Mouse (Mus musculus) MEL (cell line): Measurements from ENCODE around the gene Mast3. TPM values are rescaled to one million over a fixed set of nuclear protein-coding genes. Genes with fewer than 3 reads are reported as not detected.
A peak's percentile ranks its signal among the peaks of the same experiment; 100 is the strongest.

Experiments used
- DNase-seq: peaks from one replicate; pipeline ENCODE4 v3.0.0; 2011; ENCODE audit warnings: low read depth, low spot score
- H3K27ac ChIP-seq: 2 replicates; pipeline ENCODE4 v1.5.1; 2012; ENCODE audit warnings: low read depth, mild to moderate bottlenecking, control low read depth, low read length, moderate library complexity; ENCODE audit not compliant: control insufficient read depth
- H3K27me3 ChIP-seq, 2 experiments: fragments of 150-350 bp in 1 of 2; sonication (generic) in 1 of 2; 2 replicates each; pipeline ENCODE4 v1.6.1; 2012; ENCODE audit warnings: low read length in 2 of 2, mild to moderate bottlenecking in 2 of 2, improper control_type of control experiment in 1 of 2, moderate library complexity in 1 of 2; ENCODE audit not compliant: insufficient read depth in 2 of 2, control insufficient read depth in 1 of 2
- H3K36me3 ChIP-seq, 2 experiments: 2 replicates each; pipeline ENCODE4 v1.6.1; 2012 to 2014; ENCODE audit warnings: low read length in 2 of 2, improper control_type of control experiment in 1 of 2, inconsistent platforms in 1 of 2, mild to moderate bottlenecking in 1 of 2; ENCODE audit not compliant: insufficient read depth in 2 of 2, control insufficient read depth in 1 of 2
- H3K4me1 ChIP-seq, 2 experiments: fragments of 150-350 bp in 1 of 2; sonication (generic) in 1 of 2; 2 replicates each; pipeline ENCODE4 v1.6.1; 2012; ENCODE audit warnings: low read length in 2 of 2, improper control_type of control experiment in 1 of 2, mild to moderate bottlenecking in 1 of 2; ENCODE audit not compliant: insufficient read depth in 2 of 2, control insufficient read depth in 1 of 2
- H3K4me3 ChIP-seq, 2 experiments: fragments of 150-350 bp in 1 of 2; sonication (generic) in 1 of 2; 2 replicates each; pipeline ENCODE4 v1.5.1; 2012; ENCODE audit warnings: low read depth in 2 of 2, low read length in 2 of 2, mild to moderate bottlenecking in 2 of 2, moderate library complexity in 2 of 2, control low read depth in 1 of 2, improper control_type of control experiment in 1 of 2; ENCODE audit not compliant: control insufficient read depth in 1 of 2, insufficient read depth in 1 of 2
- H3K79me2 ChIP-seq: 2 replicates; pipeline ENCODE4 v1.6.1; 2012; ENCODE audit warnings: mild to moderate bottlenecking, low read length, moderate library complexity; ENCODE audit not compliant: control insufficient read depth, poor library complexity, insufficient read depth
- H3K9ac ChIP-seq: 2 replicates; pipeline ENCODE4 v1.6.1; 2012; ENCODE audit warnings: low read depth, mild to moderate bottlenecking, control low read depth, low read length, moderate library complexity; ENCODE audit not compliant: control insufficient read depth, poor library complexity, severe bottlenecking
- H3K9me3 ChIP-seq: fragments of 150-350 bp; sonication (generic); replicated peaks from 2 replicates; pipeline ENCODE4 v1.6.1; 2012; ENCODE audit warnings: mild to moderate bottlenecking, low read length, improper control_type of control experiment, moderate library complexity; ENCODE audit not compliant: insufficient read depth
- CHD2 ChIP-seq: IDR thresholded peaks from 2 replicates; pipeline ENCODE4 v1.6.1; 2011; ENCODE audit warnings: low read length, improper control_type of control experiment
- CTCF ChIP-seq, 3 experiments: IDR thresholded peaks in 2 of 3; conservative IDR thresholded peaks in 1 of 3; 2 replicates each; pipeline ENCODE4 v1.5.1; 2011 to 2012; ENCODE audit warnings: low read length in 3 of 3, low read depth in 2 of 3, mild to moderate bottlenecking in 2 of 3, improper control_type of control experiment in 1 of 3, inconsistent platforms in 1 of 3, mixed read lengths in 1 of 3, moderate library complexity in 1 of 3; ENCODE audit not compliant: control insufficient read depth in 1 of 3, insufficient read depth in 1 of 3, poor library complexity in 1 of 3, severe bottlenecking in 1 of 3
- E2F4 ChIP-seq: IDR thresholded peaks from 2 replicates; pipeline ENCODE4 v1.6.1; 2011; ENCODE audit warnings: low read depth, low read length, improper control_type of control experiment, borderline replicate concordance
- ELF1 ChIP-seq: IDR thresholded peaks from 2 replicates; pipeline ENCODE4 v1.6.1; 2014; ENCODE audit warnings: low read depth, mild to moderate bottlenecking, inconsistent platforms, low read length, improper control_type of control experiment, moderate library complexity
- ETS1 ChIP-seq: IDR thresholded peaks from 2 replicates; pipeline ENCODE4 v1.6.1; 2012; ENCODE audit warnings: low read depth, mild to moderate bottlenecking, inconsistent platforms, low read length, improper control_type of control experiment, moderate library complexity
- GABPA ChIP-seq: IDR thresholded peaks from 2 replicates; pipeline ENCODE4 v1.6.1; 2012; ENCODE audit warnings: low read depth, mild to moderate bottlenecking, inconsistent platforms, low read length, improper control_type of control experiment, moderate library complexity
- GATA1 ChIP-seq: IDR thresholded peaks from 2 replicates; pipeline ENCODE4 v1.6.1; 2011; ENCODE audit warnings: low read depth, low read length, improper control_type of control experiment
- HCFC1 ChIP-seq: IDR thresholded peaks from 2 replicates; pipeline ENCODE4 v1.6.1; 2012; ENCODE audit warnings: low read depth, mild to moderate bottlenecking, inconsistent platforms, low read length, improper control_type of control experiment, moderate library complexity
- JUND ChIP-seq: IDR thresholded peaks from 2 replicates; pipeline ENCODE4 v1.6.1; 2011; ENCODE audit warnings: low read depth, mild to moderate bottlenecking, improper control_type of control experiment, low read length
- KAT2A ChIP-seq: conservative IDR thresholded peaks from 2 replicates; pipeline ENCODE4 v1.6.1; 2012; ENCODE audit warnings: low read depth, low read length, improper control_type of control experiment, inconsistent platforms
- MAFK ChIP-seq: IDR thresholded peaks from 2 replicates; pipeline ENCODE4 v1.6.1; 2011; ENCODE audit warnings: low read depth, mild to moderate bottlenecking, low read length, improper control_type of control experiment, borderline replicate concordance
- MEF2A ChIP-seq: IDR thresholded peaks from 2 replicates; pipeline ENCODE4 v1.6.1; 2014; ENCODE audit warnings: low read depth, mild to moderate bottlenecking, inconsistent platforms, low read length, improper control_type of control experiment; ENCODE audit not compliant: poor library complexity, insufficient replicate concordance, severe bottlenecking; ENCODE audit errors: extremely low read depth
- MYB ChIP-seq: IDR thresholded peaks from 2 replicates; pipeline ENCODE4 v1.6.1; 2011; ENCODE audit warnings: mild to moderate bottlenecking, low read depth, low read length, improper control_type of control experiment
- MYC ChIP-seq: IDR thresholded peaks from 2 replicates; pipeline ENCODE4 v1.6.1; 2011; ENCODE audit warnings: low read depth, mild to moderate bottlenecking, low read length, improper control_type of control experiment, moderate library complexity
- NELFE ChIP-seq: IDR thresholded peaks from 2 replicates; pipeline ENCODE4 v1.6.1; 2011; ENCODE audit warnings: low read depth, low read length, improper control_type of control experiment
- POLR2AphosphoS2 ChIP-seq: IDR thresholded peaks from 2 replicates; pipeline ENCODE4 v1.6.1; 2011; ENCODE audit warnings: low read length, improper control_type of control experiment
- RAD21 ChIP-seq: IDR thresholded peaks from 2 replicates; pipeline ENCODE4 v1.6.1; 2011; ENCODE audit warnings: mild to moderate bottlenecking, low read depth, low read length, improper control_type of control experiment
- RCOR1 ChIP-seq: IDR thresholded peaks from 2 replicates; pipeline ENCODE4 v1.6.1; 2012; ENCODE audit warnings: low read depth, mild to moderate bottlenecking, inconsistent platforms, low read length, improper control_type of control experiment
- SMC3 ChIP-seq: IDR thresholded peaks from 2 replicates; pipeline ENCODE4 v1.6.1; 2011; ENCODE audit warnings: low read depth, low read length, improper control_type of control experiment
- TAL1 ChIP-seq: IDR thresholded peaks from 2 replicates; pipeline ENCODE4 v1.6.1; 2012; ENCODE audit warnings: mild to moderate bottlenecking, inconsistent platforms, low read length, moderate library complexity, mixed read lengths
- TBP ChIP-seq: IDR thresholded peaks from 2 replicates; pipeline ENCODE4 v1.8.0; 2011; ENCODE audit warnings: low read depth, low read length, improper control_type of control experiment
- TCF12 ChIP-seq: IDR thresholded peaks from 2 replicates; pipeline ENCODE4 v1.6.1; 2014; ENCODE audit warnings: low read depth, mild to moderate bottlenecking, inconsistent platforms, low read length, improper control_type of control experiment, moderate library complexity
- UBTF ChIP-seq: IDR thresholded peaks from 2 replicates; pipeline ENCODE4 v1.6.1; 2012; ENCODE audit warnings: low read depth, mild to moderate bottlenecking, inconsistent platforms, low read length, improper control_type of control experiment, moderate library complexity, borderline replicate concordance; ENCODE audit not compliant: insufficient read depth
- USF1 ChIP-seq: IDR thresholded peaks from 2 replicates; pipeline ENCODE4 v1.6.1; 2014; ENCODE audit warnings: low read depth, mild to moderate bottlenecking, inconsistent platforms, low read length, improper control_type of control experiment, moderate library complexity
- USF2 ChIP-seq, 2 experiments: IDR thresholded peaks; 2 replicates each; pipeline ENCODE4 v1.6.1; 2011 to 2012; ENCODE audit warnings: improper control_type of control experiment in 2 of 2, low read length in 2 of 2, borderline replicate concordance in 1 of 2, inconsistent platforms in 1 of 2, low read depth in 1 of 2, mild to moderate bottlenecking in 1 of 2; ENCODE audit not compliant: insufficient read depth in 1 of 2
- ZMIZ1 ChIP-seq: IDR thresholded peaks from 2 replicates; pipeline ENCODE4 v1.6.1; 2012; ENCODE audit warnings: low read depth, mild to moderate bottlenecking, inconsistent platforms, low read length, improper control_type of control experiment, moderate library complexity
- polyA plus RNA-seq, 2 experiments: library from polyadenylated mRNA; stranded (reverse) in 1 of 2; unstranded in 1 of 2; fragments of >175 nt in 1 of 2; fragments of >200 nt in 1 of 2; gene quantifications; 2 replicates each; pipeline versions ENCODE4 v1.2.1 to v1.2.4; 2012; ENCODE audit warnings: low replicate concordance in 2 of 2, low read depth in 1 of 2; ENCODE audit not compliant: insufficient read length in 2 of 2, insufficient read depth in 1 of 2, missing spikeins in 1 of 2
- total RNA-seq: library from RNA; depleted of rRNA; stranded (reverse); fragments of 300-350 nt; gene quantifications from 2 replicates; pipeline ENCODE4 v1.2.3, GENCODE M21; 2012

The Mast3 gene
- total and polyA plus RNA-seq, 3 experiments = 13.5 to 54.7 TPM; not detected in 1

- peak; percentile 81 for DNase-seq
- TF ChIP-seq E2F4 = no peak
- no peak for TF ChIP-seq ETS1
- no peak for TF ChIP-seq KAT2A
- no peak for TF ChIP-seq NELFE
- TF ChIP-seq TBP = peak; percentile 98
- TF ChIP-seq USF1 = no peak
- no peak for TF ChIP-seq JUND
- peak; percentile 68 for TF ChIP-seq RCOR1
- TF ChIP-seq ELF1 = no peak
- no peak for TF ChIP-seq HCFC1
- no peak for TF ChIP-seq TCF12
- no peak for TF ChIP-seq MEF2A
- no peak for TF ChIP-seq POLR2AphosphoS2
- no peak for TF ChIP-seq USF2 (IDR thresholded peaks at IDR 0.05; ENCODE audit: borderline replicate concordance in 1 of 2, insufficient read depth in 1 of 2, low read depth in 1 of 2, low read length in 2 of 2)
- TF ChIP-seq GABPA = no peak
- no peak for TF ChIP-seq SMC3
- peak; percentile 90; the same call in 1 of the 2 replicates for TF ChIP-seq UBTF
- TF ChIP-seq CTCF (IDR thresholded peaks at IDR 0.05 in 2 of 3, conservative IDR thresholded peaks at IDR 0.05 in 1 of 3; ENCODE audit: control insufficient read depth in 1 of 3, insufficient read depth in 1 of 3, low read depth in 2 of 3, low read length in 3 of 3, poor library complexity in 1 of 3, severe bottlenecking in 1 of 3) = no peak
- TF ChIP-seq MYB = no peak
- TF ChIP-seq MYC = no peak
- TF ChIP-seq TAL1 = no peak
- Histone ChIP-seq H3K27me3 (no peaks in the 10 kb centered on the region), H3K9ac (no peak overlapping the region), H3K4me3 (no peak overlapping the region), H3K79me2 (no peaks in the 10 kb centered on the region; the same call in 1 of the 2 replicates), H3K27ac (no peak overlapping the region), H3K36me3 (no peaks in the 10 kb centered on the region; a peak in 1 of 4 replicates), H3K4me1 (peaks cover 0 to 20% of the 10 kb centered on the region in 2 experiments; a peak in 3 of 4 replicates), H3K9me3 (no peaks in the 10 kb centered on the region)
Observed at GRCm38 (mm10) chr8:70853863-70854262, 49.0 kb upstream of the Mast3 start.

- no peaks in the 10 kb centered on the region; the same call in 1 of the 2 replicates for H3K79me2 ChIP-seq
- no peak overlapping the region for H3K27ac ChIP-seq
- no peak for DNase-seq
- H3K27me3 ChIP-seq = no peaks in the 10 kb centered on the region
- H3K4me1 ChIP-seq = peaks cover 0 to 20% of the 10 kb centered on the region in 2 experiments; a peak in 3 of 4 replicates
- no peak overlapping the region for H3K9ac ChIP-seq
- H3K4me3 ChIP-seq = no peak overlapping the region
- no peaks in the 10 kb centered on the region; a peak in 1 of 4 replicates for H3K36me3 ChIP-seq
- H3K9me3 ChIP-seq = no peaks in the 10 kb centered on the region
- TF ChIP-seq GATA1 (no peak), RAD21 (no peak), USF2 (IDR thresholded peaks at IDR 0.05; ENCODE audit: borderline replicate concordance in 1 of 2, insufficient read depth in 1 of 2, low read depth in 1 of 2, low read length in 2 of 2) (no peak), ZMIZ1 (no peak), NELFE (no peak), RCOR1 (no peak), MYB (no peak), MAFK (no peak), CHD2 (no peak)
Observed at GRCm38 (mm10) chr8:70852595-70853231, 47.9 kb upstream of the Mast3 start.
